Mouse (Mus musculus): Measurements from ENCODE around the gene Vmn2r65. TPM values are rescaled to one million over a fixed set of nuclear protein-coding genes. Genes with fewer than 3 reads are reported as not detected.

Gene Vmn2r65
- not detected for polyA plus RNA-seq (2017; shearing (Covaris generic))

GRCm38 (mm10) chr7:84964015-84964414 is at the start of gene Vmn2r65:
Vmn2r65 (minus strand) TSS chr7:84964115.
- ATAC-seq: no peak

GRCm38 (mm10) chr7:85012168-85012567 is 48.3 kb upstream of the Vmn2r65 start, which contains the start of gene Vmn2r66:
Vmn2r66 (minus strand) TSS chr7:85012268.
- ATAC-seq: no peak

- no peak for ATAC-seq
Measured at GRCm38 (mm10) chr7:84996694-84997093, 32.8 kb upstream of the Vmn2r65 start.

Other genes with a start within 250 kb of the Vmn2r65 start
- not detected for gene Olfr291, start 110.6 kb downstream of the Vmn2r65 start, polyA plus RNA-seq (2017; shearing (Covaris generic))
- gene Vmn2r66, start 48.2 kb upstream of the Vmn2r65 start, polyA plus RNA-seq (2017; shearing (Covaris generic)): not detected
- not detected for gene Vmn2r67, start 191.9 kb upstream of the Vmn2r65 start, polyA plus RNA-seq (2017; shearing (Covaris generic))